Comparison of ENCODE assay signal across 17 mouse cellular contexts in the genomic region with DNA sequence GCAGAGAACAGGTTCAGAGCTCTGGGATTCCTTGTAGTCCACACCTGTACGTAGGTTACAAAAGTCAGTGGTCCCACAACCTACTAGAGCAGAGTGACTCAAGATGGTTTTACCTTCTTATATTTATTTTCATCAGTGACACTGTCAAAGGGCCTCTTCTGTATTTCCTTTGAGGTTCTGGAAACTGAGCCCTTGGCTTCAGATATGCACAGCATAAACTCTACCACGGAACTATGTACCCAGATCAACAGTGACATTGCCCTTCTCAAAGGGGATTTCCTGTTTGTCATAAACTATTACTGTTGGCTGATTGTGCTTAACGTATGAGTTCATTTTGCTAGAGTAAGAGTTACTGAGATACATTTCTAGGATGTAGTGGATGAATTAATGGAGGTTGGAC. TPM values are rescaled to one million over a fixed set of nuclear protein-coding genes. Genes with fewer than 3 reads are reported as not detected.
DNase-seq lines count a peak whose midpoint lies in the region; ATAC-seq lines count a peak whose summit lies in the region.
"Had no signal": no experiment of that assay in that cellular context is flagged by ENCODE, and none has a peak within 500 bp of the region (broad histone marks: within the 10 kb centered on the region; RNA-seq: fewer than 3 reads in every experiment).

No protein-coding gene starts in this region.

- intact Hi-C loops in heart, postnatal 14 days (cut with DNase I), result no loop called here

- peak; percentile 78 for ATAC-seq in CD4-positive, CD25-positive, alpha-beta regulatory T cell, adult 4 months
- ATAC-seq in inflammation-experienced regulatory T-cells, adult 6 months, result peak; percentile 78
- ATAC-seq: forebrain, embryonic 13.5 days; forebrain, embryonic 15.5 days; forebrain, postnatal 0 days had no signal

- DNase-seq in heart, adult 11 months, result peak; percentile 58
- DNase-seq in heart, postnatal 14 days, result no peak
- no peak for DNase-seq in urinary bladder, adult 18-20 months (ENCODE audit: low spot score in 2 of 2)
- DNase-seq: adrenal gland, adult 8-10 months; adrenal gland, postnatal 14 days; adrenal gland, postnatal 36 days; B cell, adult 2 months; cerebellum, adult 11-12 months; cerebellum, adult 2 months; cerebellum, adult 9-10 months; cerebellum, postnatal 10 days; cerebellum, postnatal 25 days; forebrain, postnatal 0 days had no signal

RNA-seq across cellular contexts. Expression of a gene that starts 18.3 kb away (rescaled TPM):
- total RNA-seq in heart, postnatal 14 days (2021), result 10 to 100 TPM; 43.0 to 47.2 TPM
- polyA plus RNA-seq in CD4-positive, CD25-positive, alpha-beta regulatory T cell, adult 4 months (2017; shearing (Covaris generic)), result 1 to 10 TPM; 1.7 to 4.1 TPM
- polyA plus RNA-seq in inflammation-experienced regulatory T-cells, adult 6 months (2017; shearing (Covaris generic)), result 1 to 10 TPM; 2.3 to 5.5 (median 5.0) TPM
